Comparison of ENCODE assay signal across 8 mouse cellular contexts in genomic region chr15:85646639-85647277, GRCm38 (mm10).
DNase-seq lines count a peak whose midpoint lies in the region; ATAC-seq and TF ChIP-seq lines count a peak whose summit lies in the region.

No protein-coding gene starts in this region.

- WGBS in limb, embryonic 10.5 days: 29% methylated on average over 10 of the region's 10 CpGs
- 30% methylated on average over 10 of the region's 10 CpGs for WGBS in neural tube, embryonic 14.5 days

- no peak for DNase-seq in layer of hippocampus, adult 2 months (ENCODE audit: low spot score in 2 of 2)
- no peak for DNase-seq in layer of hippocampus, postnatal 10 days (ENCODE audit: low spot score in 2 of 2)
- no peak for DNase-seq in limb, embryonic 10.5 days (ENCODE audit: low spot score)
- DNase-seq in c-Kit-positive CD71-positive TER-119-positive erythroid progenitor cells, embryonic 14.5 days (ENCODE audit: low spot score): no peak
- DNase-seq in layer of hippocampus, postnatal 25 days (ENCODE audit: extremely low spot score in 1 of 2, low spot score in 1 of 2): no peak
- no peak for DNase-seq in embryo, embryonic 10 days (ENCODE audit: low spot score)

- H3K4me1 ChIP-seq in embryonic fibroblast, embryonic 13.5 days (ENCODE audit: control insufficient read depth, insufficient read depth, low read length): peaks cover 6% of the 10 kb centered on the region; the same call in 1 of the 2 replicates
- peaks cover 19% of the 10 kb centered on the region for H3K4me1 ChIP-seq in limb, embryonic 10.5 days
- peaks cover 16% of the 10 kb centered on the region for H3K4me1 ChIP-seq in neural tube, embryonic 14.5 days (ENCODE audit: control insufficient read depth, insufficient read depth, low read length)

- TF ChIP-seq CTCF in layer of hippocampus, adult 2 months (conservative IDR thresholded peaks at IDR 0.05): no peak
- TF ChIP-seq CTCF in embryonic fibroblast, embryonic 13.5 days (IDR thresholded peaks at IDR 0.05; ENCODE audit: borderline replicate concordance, insufficient read depth, low read length): no peak

- peak overlapping the region; percentile 89 for H3K27ac ChIP-seq in layer of hippocampus, adult 2 months
- no peak overlapping the region for H3K27ac ChIP-seq in embryonic fibroblast, embryonic 13.5 days (ENCODE audit: insufficient read depth, low read length)
- H3K27ac ChIP-seq in limb, embryonic 10.5 days: peak overlapping the region; percentile 92
- H3K27ac ChIP-seq in neural tube, embryonic 14.5 days (ENCODE audit: low read depth, low read length): peak overlapping the region; percentile 76

- TF ChIP-seq POLR2A in embryonic fibroblast, embryonic 13.5 days (IDR thresholded peaks at IDR 0.05; ENCODE audit: low read depth, low read length): no peak

- no peaks in the 10 kb centered on the region for H3K9me3 ChIP-seq in limb, embryonic 10.5 days (replicated peaks)
- no peaks in the 10 kb centered on the region for H3K9me3 ChIP-seq in neural tube, embryonic 14.5 days (ENCODE audit: control insufficient read depth, low read length)

- H3K4me3 ChIP-seq in layer of hippocampus, adult 2 months: peak overlapping the region; percentile 60
- peak overlapping the region; percentile 33 for H3K4me3 ChIP-seq in embryonic fibroblast, embryonic 13.5 days (ENCODE audit: insufficient read depth, low read length)
- peak overlapping the region; percentile 56 for H3K4me3 ChIP-seq in limb, embryonic 10.5 days
- peak overlapping the region; percentile 29 for H3K4me3 ChIP-seq in neural tube, embryonic 14.5 days (ENCODE audit: low read depth, low read length)

- peaks cover 87% of the 10 kb centered on the region for H3K27me3 ChIP-seq in limb, embryonic 10.5 days (ENCODE audit: low read depth, poor library complexity, severe bottlenecking)
- no peaks in the 10 kb centered on the region; the same call in 1 of the 2 replicates for H3K27me3 ChIP-seq in neural tube, embryonic 14.5 days (ENCODE audit: control insufficient read depth, insufficient read depth, low read length)

- H3K9ac ChIP-seq in neural tube, embryonic 14.5 days (replicated peaks; ENCODE audit: low read depth, low read length): peak overlapping the region; percentile 50

- H3K36me3 ChIP-seq in limb, embryonic 10.5 days: no peaks in the 10 kb centered on the region
- H3K36me3 ChIP-seq in neural tube, embryonic 14.5 days (ENCODE audit: control insufficient read depth, insufficient read depth, low read length): no peaks in the 10 kb centered on the region

- peak; percentile 12; the same call in 1 of the 2 replicates for ATAC-seq in neural tube, embryonic 14.5 days (ENCODE audit: low read depth)

- H3K4me2 ChIP-seq in neural tube, embryonic 14.5 days (ENCODE audit: low read depth, low read length): peak overlapping the region; percentile 56
